Mouse (Mus musculus) spleen, postnatal 14 days (tissue): ENCODE measurements around the gene Rrp1b.
A peak's percentile ranks its signal among the peaks of the same experiment; 100 is the strongest.
"Not testable (repeated sequence)": the region's sequence is repeated elsewhere in the genome, so short reads cannot be mapped to it uniquely, and the experiment has no call there.

Experiments
- DNase-seq, 2 experiments: peaks; one replicate each; pipeline ENCODE4 v3.0.0; 2021 to 2022; ENCODE audit warnings: low spot score in 2 of 2

Gene Rrp1b

GRCm38 (mm10) chr17:32091032-32091363 lies 55.1 kb downstream of the Rrp1b start:
- DNase-seq = no peak

DNA sequence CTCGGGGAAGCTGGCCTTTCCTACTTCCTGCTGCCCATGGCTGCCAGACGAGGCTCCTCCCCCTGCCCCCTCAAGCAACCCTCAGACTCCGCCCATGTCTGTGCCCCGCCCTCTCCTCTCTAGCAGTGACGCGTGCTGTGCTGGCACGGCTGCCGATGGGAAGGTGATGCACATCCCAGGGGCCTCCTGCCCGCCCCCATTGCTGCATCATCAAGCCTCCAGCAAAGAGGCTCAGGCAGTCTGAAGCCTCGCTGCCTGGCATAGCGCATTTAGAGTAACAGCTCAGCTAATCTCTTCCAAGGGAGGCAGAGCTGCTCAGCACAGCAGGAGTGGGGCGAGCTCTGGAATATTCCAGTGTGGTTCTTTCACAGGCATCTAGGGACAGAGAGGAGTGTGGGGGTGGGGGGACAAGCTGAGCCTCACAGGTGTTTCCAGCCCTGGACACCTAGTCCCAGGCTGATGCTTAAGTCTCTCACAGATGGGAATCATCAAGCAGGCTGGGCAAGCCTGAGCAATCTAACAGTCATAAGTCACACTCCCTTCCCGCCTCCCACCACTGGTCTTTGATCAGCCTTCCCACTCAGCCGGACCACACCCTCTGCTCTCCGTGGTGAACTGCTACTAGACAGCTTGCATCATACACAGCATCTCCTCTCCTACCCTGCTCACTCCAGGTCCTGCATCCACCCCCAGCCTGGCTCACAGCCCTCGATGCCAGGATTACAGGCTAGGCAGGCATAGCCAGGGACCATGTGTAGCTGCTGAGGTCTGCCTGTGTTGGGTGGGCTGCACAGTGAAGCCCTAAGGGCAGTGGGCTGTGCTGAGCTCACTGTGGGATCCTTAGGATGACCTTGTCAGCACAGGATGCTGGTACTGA lies 55.7 kb downstream of the Rrp1b start:
- peak; percentile 82 to 86 for DNase-seq

DNA sequence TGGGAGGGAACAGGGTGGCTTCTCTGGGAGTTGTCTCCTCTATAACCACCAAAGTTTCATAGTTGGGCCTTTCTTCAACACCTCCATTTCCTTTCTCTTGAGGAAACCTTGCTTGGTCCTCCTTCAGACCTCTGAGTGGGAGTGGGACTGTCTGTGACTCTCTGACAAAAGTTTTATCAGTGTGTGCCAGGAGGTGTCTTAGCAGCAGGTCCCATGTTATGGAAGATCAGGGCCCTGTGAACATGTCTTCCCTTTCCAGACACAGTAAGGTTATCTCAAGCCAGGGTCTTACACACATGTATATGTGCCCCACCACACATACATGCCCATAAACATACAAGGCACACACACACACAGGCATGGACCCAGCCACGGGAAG lies 56.3 kb downstream of the Rrp1b start:
- DNase-seq = no peak

DNA sequence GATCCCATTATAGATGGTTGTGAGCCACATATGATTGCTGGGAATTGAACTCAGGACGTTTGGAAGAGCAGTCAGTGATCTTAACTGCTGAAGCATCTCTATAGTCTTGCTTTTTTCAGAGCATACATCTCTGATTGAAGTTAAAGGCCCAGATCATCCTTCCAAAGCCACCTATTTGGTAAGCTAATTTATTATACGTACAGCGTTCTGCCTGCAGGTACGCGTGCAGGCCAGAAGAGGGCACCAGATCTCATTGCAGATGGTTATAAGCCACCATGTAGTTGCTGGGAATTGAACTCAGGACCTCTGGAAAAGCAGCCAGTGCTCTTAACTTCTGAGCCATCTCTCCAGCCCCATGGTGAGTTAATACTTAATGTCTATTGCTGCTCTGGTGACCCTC lies 57.0 kb downstream of the Rrp1b start:
- DNase-seq = no peak

DNA sequence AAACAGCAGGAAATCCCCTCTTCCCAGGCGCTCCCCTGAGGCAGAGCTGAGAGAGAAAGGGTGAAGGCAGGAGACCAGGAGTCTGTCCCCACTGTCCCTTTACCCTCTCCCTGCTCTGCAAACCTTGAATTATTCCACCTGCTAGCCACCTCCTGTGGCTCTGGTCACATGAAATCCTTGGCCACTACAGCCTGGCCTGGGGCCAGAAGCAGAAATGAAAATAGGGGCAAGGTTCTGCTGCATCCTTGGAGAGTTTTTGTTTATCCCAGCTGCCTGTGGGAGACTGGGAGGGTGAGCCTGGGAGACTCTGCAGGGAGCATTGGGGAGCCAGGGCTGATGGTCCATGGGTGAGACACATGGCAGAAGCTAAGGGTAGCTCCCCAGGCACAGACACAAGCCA lies 61.8 kb downstream of the Rrp1b start:
- DNase-seq = no peak

DNA sequence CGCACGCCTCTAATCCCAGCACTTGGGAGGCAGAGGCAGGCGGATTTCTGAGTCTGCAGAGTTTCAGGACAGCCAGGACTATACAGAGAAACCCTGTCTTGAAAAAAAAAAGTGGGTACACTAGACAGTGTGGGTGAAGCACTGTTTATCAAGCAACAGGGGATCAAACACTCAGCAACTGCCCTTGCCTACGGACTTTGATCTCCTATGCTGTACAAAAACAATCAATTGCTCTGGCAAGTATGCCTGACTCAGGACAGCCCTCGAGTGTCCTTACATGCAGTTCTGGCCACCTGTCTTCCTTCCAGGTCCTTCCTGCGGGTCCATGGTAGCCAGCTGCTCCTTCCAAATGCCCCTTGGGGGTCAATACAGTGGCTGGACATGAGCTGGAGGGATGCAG lies 63.0 kb downstream of the Rrp1b start:
- DNase-seq = not testable (repeated sequence)

DNA sequence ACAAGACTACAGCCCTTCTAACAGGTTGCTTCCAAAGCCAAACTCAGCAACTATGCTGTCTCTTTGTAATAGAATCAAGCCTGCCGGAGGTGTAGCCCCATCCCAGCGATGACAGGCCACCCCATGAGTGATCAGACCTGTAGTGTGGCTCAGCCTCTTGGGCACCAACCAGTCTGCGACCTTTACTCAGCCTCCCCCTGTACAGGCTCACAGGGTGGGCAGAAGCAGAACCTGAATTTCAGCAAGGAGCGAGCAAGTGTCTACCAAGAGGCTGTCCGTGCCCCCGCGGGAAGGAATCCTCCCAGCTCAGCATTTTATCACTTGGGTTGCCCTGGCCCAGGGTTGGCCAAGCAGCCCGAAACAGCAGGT lies 63.7 kb downstream of the Rrp1b start:
- DNase-seq = no peak

DNA sequence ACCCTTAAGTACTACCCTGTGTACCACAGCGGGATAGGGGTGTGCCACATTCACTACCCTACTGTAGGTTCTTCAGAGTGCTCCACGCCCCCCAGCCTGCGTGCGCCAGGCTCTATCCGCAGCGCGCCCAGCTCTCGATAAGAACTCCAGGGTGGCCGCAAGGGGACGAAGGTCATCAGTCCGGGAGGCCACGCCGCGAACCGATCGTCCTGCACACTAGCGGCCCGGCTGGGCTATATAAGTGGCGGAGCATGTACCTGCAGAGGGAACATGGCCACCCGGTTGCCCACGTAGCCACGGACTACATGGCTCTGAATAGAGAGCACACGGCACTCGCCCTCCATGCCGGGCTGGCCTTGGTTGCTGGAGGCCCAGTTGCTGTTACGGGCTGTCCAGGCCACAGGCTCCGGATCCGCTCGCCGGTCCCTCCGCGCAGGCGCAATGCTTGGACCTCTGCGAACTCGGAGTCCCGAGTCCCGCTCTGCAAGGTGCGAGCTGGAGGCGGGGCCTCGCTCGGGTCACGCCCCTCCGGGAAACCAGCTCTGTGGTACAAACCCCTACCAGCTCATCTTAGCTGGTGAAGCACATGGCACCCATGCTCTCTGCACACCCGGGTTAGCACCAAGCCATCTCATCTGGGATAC lies 64.2 kb downstream of the Rrp1b start:
- DNase-seq = peak; percentile 44 to 49

GRCm38 (mm10) chr17:32103054-32103453 lies 67.2 kb downstream of the Rrp1b start:
- no peak for DNase-seq

GRCm38 (mm10) chr17:32106358-32106757 lies 70.5 kb downstream of the Rrp1b start:
- DNase-seq = no peak

- no peak for DNase-seq
Measured at GRCm38 (mm10) chr17:32107877-32108276, 72.0 kb downstream of the Rrp1b start.

- not testable (repeated sequence) for DNase-seq
Measured at GRCm38 (mm10) chr17:32108320-32109011, 72.6 kb downstream of the Rrp1b start.

GRCm38 (mm10) chr17:32109201-32109940 lies 73.5 kb downstream of the Rrp1b start:
- no peak for DNase-seq

- DNase-seq = no peak
Measured at GRCm38 (mm10) chr17:32110424-32110823, 74.5 kb downstream of the Rrp1b start.

DNA sequence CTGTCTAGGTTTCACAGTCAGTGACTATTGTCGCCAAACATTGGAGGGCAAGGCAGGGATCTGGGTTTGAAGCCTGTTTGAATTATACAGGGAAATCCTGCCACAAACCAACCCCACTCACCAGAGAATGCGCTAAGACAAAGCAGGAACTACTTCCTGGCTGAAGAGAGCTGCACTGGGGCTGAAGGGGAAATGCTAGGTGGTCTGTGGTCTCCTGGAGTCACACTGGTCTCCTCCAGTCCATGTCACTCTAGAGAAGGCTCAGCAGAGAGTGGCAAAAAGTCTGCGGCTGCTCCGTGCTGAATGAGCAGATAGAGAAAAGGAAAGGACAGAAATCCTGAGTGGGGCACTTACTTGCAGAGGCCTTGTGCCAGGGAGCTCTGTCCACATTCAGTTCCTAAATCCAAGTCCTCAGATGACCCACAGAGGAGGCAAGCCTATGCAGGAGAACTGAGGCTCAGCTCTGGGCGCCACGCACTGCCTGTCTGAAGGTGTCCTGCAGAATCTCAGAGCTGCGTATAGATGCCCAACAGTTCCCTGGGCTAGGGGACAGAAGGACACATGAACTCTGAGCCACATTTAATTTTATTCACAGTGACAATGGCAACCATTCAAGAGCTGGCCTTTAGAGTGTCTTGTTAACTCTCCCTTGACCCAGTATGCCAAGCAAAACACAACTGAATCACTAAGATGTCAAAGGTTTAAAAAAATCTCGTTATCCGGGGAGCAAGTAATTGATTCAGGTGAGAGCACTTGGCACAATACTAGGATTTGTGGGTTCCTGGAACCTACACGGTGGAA lies 75.3 kb downstream of the Rrp1b start:
- no peak for DNase-seq
